Mouse (Mus musculus) liver, embryonic 14.5 days (tissue): ENCODE results near the gene Tmem94.

Source experiments
- CTCF ChIP-seq: IDR thresholded peaks from 2 replicates; pipeline ENCODE4 v1.5.1; 2016; ENCODE audit warnings: antibody characterized with exemption, low read depth, control low read depth
- EP300 ChIP-seq: IDR thresholded peaks from 2 replicates; pipeline ENCODE4 v1.6.1; 2016; ENCODE audit warnings: antibody characterized with exemption, low read depth

DNA sequence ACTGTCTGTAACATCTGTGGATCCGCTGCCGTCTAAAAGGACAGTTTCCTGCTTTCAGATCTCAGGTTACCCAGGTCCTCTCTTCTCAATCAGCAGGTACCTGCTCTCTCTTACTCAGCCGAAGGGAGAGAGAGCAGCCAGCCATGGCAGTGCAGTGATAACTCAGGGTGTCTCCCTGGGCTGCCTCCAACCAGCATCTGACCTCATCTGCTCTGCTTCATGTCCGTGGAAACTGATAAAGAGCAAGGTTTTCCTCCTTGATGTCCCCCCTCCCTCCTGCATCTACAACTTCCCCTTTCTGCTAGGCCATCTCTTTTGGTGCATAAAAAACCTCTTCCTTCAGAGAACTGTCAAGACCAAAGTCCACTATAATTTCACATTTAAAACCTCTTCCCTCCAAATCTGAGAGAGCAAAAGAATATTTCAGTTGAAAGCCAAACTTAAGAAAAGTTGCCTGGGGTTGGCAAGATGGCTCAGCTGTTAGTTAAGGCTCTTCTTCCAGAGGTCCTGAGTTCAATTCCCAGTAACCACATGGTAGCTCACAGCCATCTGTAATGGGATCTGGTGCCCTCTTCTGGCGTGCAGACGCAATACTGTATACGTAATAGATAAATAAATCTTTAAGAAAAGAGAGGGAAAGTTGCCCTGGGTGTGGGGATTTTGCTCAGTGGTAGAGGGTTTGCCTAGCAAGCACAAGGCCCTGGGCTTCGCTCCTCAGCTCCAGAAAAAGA is 47.4 kb upstream of the Tmem94 start:
- peak; percentile 71 for TF ChIP-seq CTCF
- TF ChIP-seq EP300, result peak; percentile 28; the same call in 1 of the 2 replicates
